Mouse (Mus musculus): ENCODE measurements around the gene Gm14085. TPM values are rescaled to one million over a fixed set of nuclear protein-coding genes. Genes with fewer than 3 reads are reported as not detected.

The Gm14085 gene
- polyA plus RNA-seq, 1 experiment: 0.08 TPM

GRCm38 (mm10) chr2:122531290-122531689, 46.5 kb downstream of the Gm14085 start:
- Histone ChIP-seq H3K27ac (ENCODE audit: insufficient read depth, low read depth, low read length) (no peak overlapping the region), H3K4me3 (ENCODE audit: low read depth, low read length) (no peak overlapping the region), H3K4me1 (ENCODE audit: control insufficient read depth, insufficient read depth, insufficient read length, low read length) (no peaks in the 10 kb centered on the region), H3K27me3 (ENCODE audit: control insufficient read depth, insufficient read depth, low read length) (no peaks in the 10 kb centered on the region), H3K36me3 (ENCODE audit: control insufficient read depth, insufficient read depth, low read length) (no peaks in the 10 kb centered on the region)
- WGBS: 80% methylated on average over 7 of the region's 7 CpGs
- TF ChIP-seq POLR2A (IDR thresholded peaks at IDR 0.05; ENCODE audit: low read depth, low read length) (no peak), CTCF (IDR thresholded peaks at IDR 0.05; ENCODE audit: extremely low read depth, insufficient read length, insufficient replicate concordance, low read depth, low read length) (no peak)

- H3K4me3 ChIP-seq (ENCODE audit: low read depth, low read length): no peak overlapping the region
- no peak overlapping the region for H3K27ac ChIP-seq (ENCODE audit: insufficient read depth, low read depth, low read length)
- H3K4me1 ChIP-seq (ENCODE audit: control insufficient read depth, insufficient read depth, insufficient read length, low read length): no peaks in the 10 kb centered on the region
- 69% methylated on average over 2 of the region's 2 CpGs for WGBS
- TF ChIP-seq POLR2A (IDR thresholded peaks at IDR 0.05; ENCODE audit: low read depth, low read length) (no peak), CTCF (IDR thresholded peaks at IDR 0.05; ENCODE audit: extremely low read depth, insufficient read length, insufficient replicate concordance, low read depth, low read length) (no peak)
- no peaks in the 10 kb centered on the region for H3K27me3 ChIP-seq (ENCODE audit: control insufficient read depth, insufficient read depth, low read length)
- H3K36me3 ChIP-seq (ENCODE audit: control insufficient read depth, insufficient read depth, low read length): no peaks in the 10 kb centered on the region
Measured at GRCm38 (mm10) chr2:122531726-122532125, 47.0 kb downstream of the Gm14085 start.

GRCm38 (mm10) chr2:122532136-122532801, 47.5 kb downstream of the Gm14085 start:
- Histone ChIP-seq H3K27me3 (ENCODE audit: control insufficient read depth, insufficient read depth, low read length) (no peaks in the 10 kb centered on the region), H3K4me3 (ENCODE audit: low read depth, low read length) (no peak overlapping the region), H3K27ac (ENCODE audit: insufficient read depth, low read depth, low read length) (no peak overlapping the region), H3K36me3 (ENCODE audit: control insufficient read depth, insufficient read depth, low read length) (no peaks in the 10 kb centered on the region), H3K4me1 (ENCODE audit: control insufficient read depth, insufficient read depth, insufficient read length, low read length) (no peaks in the 10 kb centered on the region)
- TF ChIP-seq CTCF (IDR thresholded peaks at IDR 0.05; ENCODE audit: extremely low read depth, insufficient read length, insufficient replicate concordance, low read depth, low read length) (no peak), POLR2A (IDR thresholded peaks at IDR 0.05; ENCODE audit: low read depth, low read length) (no peak)
- WGBS: 66% methylated on average over 2 of the region's 2 CpGs

GRCm38 (mm10) chr2:122532802-122533186, 48.1 kb downstream of the Gm14085 start:
- no peaks in the 10 kb centered on the region for H3K36me3 ChIP-seq (ENCODE audit: control insufficient read depth, insufficient read depth, low read length)
- WGBS: 79% methylated on average over 2 of the region's 2 CpGs
- H3K4me3 ChIP-seq (ENCODE audit: low read depth, low read length): no peak overlapping the region
- H3K4me1 ChIP-seq (ENCODE audit: control insufficient read depth, insufficient read depth, insufficient read length, low read length): no peaks in the 10 kb centered on the region
- TF ChIP-seq CTCF (IDR thresholded peaks at IDR 0.05; ENCODE audit: extremely low read depth, insufficient read length, insufficient replicate concordance, low read depth, low read length) (no peak), POLR2A (IDR thresholded peaks at IDR 0.05; ENCODE audit: low read depth, low read length) (no peak)
- H3K27ac ChIP-seq (ENCODE audit: insufficient read depth, low read depth, low read length): no peak overlapping the region
- H3K27me3 ChIP-seq (ENCODE audit: control insufficient read depth, insufficient read depth, low read length): no peaks in the 10 kb centered on the region

GRCm38 (mm10) chr2:122533378-122533777, 48.6 kb downstream of the Gm14085 start:
- no peak overlapping the region for H3K27ac ChIP-seq (ENCODE audit: insufficient read depth, low read depth, low read length)
- no peaks in the 10 kb centered on the region for H3K4me1 ChIP-seq (ENCODE audit: control insufficient read depth, insufficient read depth, insufficient read length, low read length)
- H3K27me3 ChIP-seq (ENCODE audit: control insufficient read depth, insufficient read depth, low read length): no peaks in the 10 kb centered on the region
- H3K4me3 ChIP-seq (ENCODE audit: low read depth, low read length): no peak overlapping the region
- 66% methylated on average over 2 of the region's 2 CpGs for WGBS
- H3K36me3 ChIP-seq (ENCODE audit: control insufficient read depth, insufficient read depth, low read length): no peaks in the 10 kb centered on the region
- TF ChIP-seq POLR2A (IDR thresholded peaks at IDR 0.05; ENCODE audit: low read depth, low read length) (no peak), CTCF (IDR thresholded peaks at IDR 0.05; ENCODE audit: extremely low read depth, insufficient read length, insufficient replicate concordance, low read depth, low read length) (no peak)

GRCm38 (mm10) chr2:122534671-122535070, 49.9 kb downstream of the Gm14085 start:
- H3K36me3 ChIP-seq (ENCODE audit: control insufficient read depth, insufficient read depth, low read length): no peaks in the 10 kb centered on the region
- WGBS: 62% methylated on average over 2 of the region's 2 CpGs
- H3K4me1 ChIP-seq (ENCODE audit: control insufficient read depth, insufficient read depth, insufficient read length, low read length): no peaks in the 10 kb centered on the region
- no peak overlapping the region for H3K27ac ChIP-seq (ENCODE audit: insufficient read depth, low read depth, low read length)
- H3K4me3 ChIP-seq (ENCODE audit: low read depth, low read length): no peak overlapping the region
- TF ChIP-seq POLR2A (IDR thresholded peaks at IDR 0.05; ENCODE audit: low read depth, low read length) (no peak), CTCF (IDR thresholded peaks at IDR 0.05; ENCODE audit: extremely low read depth, insufficient read length, insufficient replicate concordance, low read depth, low read length) (no peak)
- no peaks in the 10 kb centered on the region for H3K27me3 ChIP-seq (ENCODE audit: control insufficient read depth, insufficient read depth, low read length)

GRCm38 (mm10) chr2:122558317-122558716, 73.6 kb downstream of the Gm14085 start:
- no peaks in the 10 kb centered on the region for H3K36me3 ChIP-seq (ENCODE audit: control insufficient read depth, insufficient read depth, low read length)
- TF ChIP-seq POLR2A (IDR thresholded peaks at IDR 0.05; ENCODE audit: low read depth, low read length) (no peak), CTCF (IDR thresholded peaks at IDR 0.05; ENCODE audit: extremely low read depth, insufficient read length, insufficient replicate concordance, low read depth, low read length) (peak; percentile 51; the same call in 1 of the 2 replicates)
- H3K27ac ChIP-seq (ENCODE audit: insufficient read depth, low read depth, low read length): no peak overlapping the region
- no peaks in the 10 kb centered on the region for H3K4me1 ChIP-seq (ENCODE audit: control insufficient read depth, insufficient read depth, insufficient read length, low read length)
- WGBS: 12% methylated on average over 2 of the region's 2 CpGs
- H3K4me3 ChIP-seq (ENCODE audit: low read depth, low read length): no peak overlapping the region
- H3K27me3 ChIP-seq (ENCODE audit: control insufficient read depth, insufficient read depth, low read length): no peaks in the 10 kb centered on the region

Data from small intestine, adult 2 months (tissue).